Mouse (Mus musculus) bone marrow macrophage, adult 2 months (primary cell): ENCODE results near the gene Comp.

Experiments
- CTCF ChIP-seq: IDR thresholded peaks from 2 replicates; pipeline ENCODE4 v1.5.1; 2012; ENCODE audit warnings: low read depth, mild to moderate bottlenecking, low read length, moderate library complexity
- POLR2A ChIP-seq: IDR thresholded peaks from 2 replicates; pipeline ENCODE4 v1.6.1; 2012; ENCODE audit warnings: mild to moderate bottlenecking, low read depth, low read length, borderline replicate concordance

GRCm38 (mm10) chr8:70376275-70376741, 3.0 kb downstream of the Comp start:
- TF ChIP-seq CTCF = no peak
- TF ChIP-seq POLR2A = no peak
